Mouse (Mus musculus) embryo, embryonic 9.5 days (tissue): ENCODE data around the gene 4930404N11Rik.

Experiments used
- DNase-seq: peaks from one replicate; pipeline ENCODE4 v3.0.0-alpha.2; 2017; ENCODE audit errors: extremely low spot score

The 4930404N11Rik gene

GRCm38 (mm10) chr10:81379809-81380378, 14.3 kb upstream of the 4930404N11Rik start:
- no peak for DNase-seq

GRCm38 (mm10) chr10:81379183-81379553, 13.6 kb upstream of the 4930404N11Rik start:
- DNase-seq = no peak

GRCm38 (mm10) chr10:81378553-81379182, 13.1 kb upstream of the 4930404N11Rik start:
- peak; percentile 100 for DNase-seq

GRCm38 (mm10) chr10:81377793-81378552, 12.4 kb upstream of the 4930404N11Rik start, which contains the start of gene Fzr1:
Gene Fzr1 (minus strand): TSS chr10:81378516.
- no peak for DNase-seq

GRCm38 (mm10) chr10:81377362-81377664, 11.7 kb upstream of the 4930404N11Rik start:
- no peak for DNase-seq

GRCm38 (mm10) chr10:81376561-81377361, 11.1 kb upstream of the 4930404N11Rik start:
- DNase-seq = no peak

- DNase-seq = no peak
Observed at GRCm38 (mm10) chr10:81375322-81375721, 9.7 kb upstream of the 4930404N11Rik start.

GRCm38 (mm10) chr10:81367207-81367495, 1.5 kb upstream of the 4930404N11Rik start:
- DNase-seq = no peak

- no peak for DNase-seq
Observed at GRCm38 (mm10) chr10:81366477-81367206, 1.0 kb upstream of the 4930404N11Rik start.

- DNase-seq = no peak
Observed at GRCm38 (mm10) chr10:81365073-81365472, 543 bp downstream of the 4930404N11Rik start.

GRCm38 (mm10) chr10:81364666-81365065, 950 bp downstream of the 4930404N11Rik start:
- DNase-seq = no peak

- no peak for DNase-seq
Observed at GRCm38 (mm10) chr10:81363436-81364346, 1.9 kb downstream of the 4930404N11Rik start.

GRCm38 (mm10) chr10:81362336-81362949, 3.2 kb downstream of the 4930404N11Rik start:
- no peak for DNase-seq

GRCm38 (mm10) chr10:81360721-81361120, 4.9 kb downstream of the 4930404N11Rik start:
- no peak for DNase-seq

GRCm38 (mm10) chr10:81358841-81359240, 6.8 kb downstream of the 4930404N11Rik start:
- DNase-seq = no peak

GRCm38 (mm10) chr10:81358209-81358608, 7.4 kb downstream of the 4930404N11Rik start:
- DNase-seq = no peak

- DNase-seq = peak; percentile 85
Observed at GRCm38 (mm10) chr10:81356991-81357844, 8.4 kb downstream of the 4930404N11Rik start, which contains the start of gene Mfsd12. Gene Mfsd12 (plus strand): TSS chr10:81357491.

GRCm38 (mm10) chr10:81356352-81356990, 9.1 kb downstream of the 4930404N11Rik start:
- no peak for DNase-seq

GRCm38 (mm10) chr10:81355533-81355932, 10.1 kb downstream of the 4930404N11Rik start:
- no peak for DNase-seq
